Mouse (Mus musculus) myocyte (in vitro differentiated cells): ENCODE measurements around the gene Clec16a.

Source experiments
- MYOG ChIP-seq, 3 experiments: IDR thresholded peaks; one replicate each; pipeline ENCODE4 v1.6.1; 2011; ENCODE audit warnings: control low read depth in 2 of 3, low read depth in 2 of 3, mild to moderate bottlenecking in 2 of 3; ENCODE audit not compliant: insufficient read length in 2 of 3, control insufficient read depth in 1 of 3, insufficient read depth in 1 of 3
- POLR2A ChIP-seq: IDR thresholded peaks from one replicate; pipeline ENCODE4 v1.6.1; 2011; ENCODE audit warnings: low read depth, mild to moderate bottlenecking, control low read depth, moderate library complexity; ENCODE audit not compliant: insufficient read length
- TCF12 ChIP-seq: IDR thresholded peaks from one replicate; pipeline ENCODE4 v1.6.1; 2011; ENCODE audit warnings: mild to moderate bottlenecking, control low read depth; ENCODE audit not compliant: poor library complexity, insufficient read depth, severe bottlenecking
- TCF3 ChIP-seq: IDR thresholded peaks from one replicate; pipeline ENCODE4 v1.6.1; 2011; ENCODE audit warnings: low read depth, control low read depth; ENCODE audit not compliant: insufficient read length

- TF ChIP-seq TCF12: no peak
- no peak for TF ChIP-seq TCF3
- TF ChIP-seq MYOG (IDR thresholded peaks at IDR 0.05; ENCODE audit: control insufficient read depth in 1 of 3, insufficient read depth in 1 of 3, insufficient read length in 2 of 3, low read depth in 2 of 3): no peak
- no peak for TF ChIP-seq POLR2A
Observed at GRCm38 (mm10) chr16:10511134-10511520, 34.0 kb upstream of the Clec16a start.
